Mouse (Mus musculus) right cerebral cortex, adult 2 months (tissue): ENCODE results near the gene Peli3.

Experiments used
- DNase-seq, 2 experiments: peaks; one replicate each; pipeline ENCODE4 v3.0.0; 2021 to 2022; ENCODE audit warnings: low spot score in 2 of 2

The Peli3 gene

GRCm38 (mm10) chr19:4909376-4909775 is 33.6 kb downstream of the Peli3 start:
- no peak for DNase-seq

- no peak for DNase-seq
Observed at GRCm38 (mm10) chr19:4908107-4908506, 34.8 kb downstream of the Peli3 start.

GRCm38 (mm10) chr19:4905979-4906794 is 36.7 kb downstream of the Peli3 start, which contains the start of gene Bbs1:
TSS of gene Bbs1 (minus strand) at chr19:4906628.
- peak; percentile 80 to 83 for DNase-seq

DNA sequence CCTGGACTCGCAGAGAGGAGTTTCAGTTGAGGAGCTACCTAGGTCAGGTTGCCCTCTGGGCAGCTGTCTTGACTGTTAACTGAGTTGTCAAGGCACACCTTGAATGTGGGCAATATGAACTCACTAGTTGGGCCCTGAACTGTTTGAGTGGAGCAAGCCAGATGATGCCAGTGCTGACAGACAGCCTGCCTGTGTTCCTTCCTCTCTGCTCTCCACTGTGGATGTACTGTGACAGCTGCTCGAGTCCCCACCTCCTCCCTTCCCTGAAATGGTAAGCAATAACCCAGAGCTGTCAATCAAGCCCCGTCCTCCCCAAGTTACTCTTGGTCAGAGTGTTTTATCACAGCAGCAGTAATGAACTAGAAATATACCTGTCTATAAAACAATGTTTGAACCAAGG is 43.0 kb downstream of the Peli3 start:
- DNase-seq, result no peak

DNA sequence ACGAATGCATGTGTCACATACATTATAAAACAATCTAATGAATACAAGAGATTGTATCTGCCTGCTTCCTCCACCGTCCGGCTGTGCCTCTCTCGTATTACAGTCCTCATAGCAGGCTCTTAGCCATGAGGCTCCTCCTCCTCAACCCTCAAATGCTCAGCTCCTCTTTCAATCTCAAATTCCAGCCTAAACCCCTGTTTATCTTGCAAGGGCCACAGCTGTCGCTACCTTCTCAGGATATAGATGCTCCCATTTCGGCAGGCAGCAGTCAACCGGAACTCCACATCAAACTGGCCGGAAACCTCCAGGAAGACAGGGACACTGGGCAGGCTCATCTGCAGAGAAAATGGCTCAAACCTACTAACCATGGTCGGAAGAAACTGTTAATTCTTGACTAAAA is 44.0 kb downstream of the Peli3 start:
- DNase-seq, result no peak

- no peak for DNase-seq
Observed at GRCm38 (mm10) chr19:4896780-4897520, 46.0 kb downstream of the Peli3 start.

DNA sequence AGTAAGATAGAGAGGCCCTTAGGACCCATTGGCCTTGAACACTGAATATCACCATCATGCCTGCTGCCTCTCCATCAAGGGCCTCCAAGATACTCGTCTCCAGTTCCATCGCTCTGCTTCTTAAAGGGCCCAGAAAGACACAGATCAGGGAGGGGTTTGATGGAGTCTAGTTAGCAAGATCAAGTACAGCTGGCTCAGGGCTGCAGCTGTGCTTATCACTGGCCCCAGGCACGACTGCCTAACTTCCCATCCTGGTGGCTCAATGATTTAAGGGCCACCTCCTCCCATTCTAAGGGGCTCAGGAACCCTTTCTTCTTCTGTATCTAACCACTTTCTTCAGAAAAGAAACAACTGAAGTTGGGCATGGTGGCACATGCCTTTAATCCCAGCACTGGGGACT is 51.1 kb downstream of the Peli3 start:
- no peak for DNase-seq

GRCm38 (mm10) chr19:4889791-4890190 is 53.1 kb downstream of the Peli3 start:
- DNase-seq, result no peak

- DNase-seq, result no peak
Observed at GRCm38 (mm10) chr19:4883961-4884360, 59.0 kb downstream of the Peli3 start.
